Mouse (Mus musculus) natural killer cell, adult 2 months (primary cell): Measurements from ENCODE around the gene Igfbp5.

Experiments
- DNase-seq, 2 experiments: peaks; one replicate each; pipeline ENCODE4 v3.0.0; 2022; ENCODE audit warnings: low spot score in 2 of 2

The Igfbp5 gene

GRCm38 (mm10) chr1:72842666-72843459 lies 31.8 kb downstream of the Igfbp5 start:
- DNase-seq: no peak

GRCm38 (mm10) chr1:72839791-72840190 lies 34.9 kb downstream of the Igfbp5 start:
- no peak for DNase-seq

- DNase-seq: no peak
Observed at GRCm38 (mm10) chr1:72839356-72839755, 35.3 kb downstream of the Igfbp5 start.

- DNase-seq: no peak
Observed at GRCm38 (mm10) chr1:72833563-72833962, 41.1 kb downstream of the Igfbp5 start.

- DNase-seq: no peak
Observed at GRCm38 (mm10) chr1:72832715-72833153, 42.0 kb downstream of the Igfbp5 start.

- DNase-seq: no peak
Observed at GRCm38 (mm10) chr1:72830485-72830884, 44.2 kb downstream of the Igfbp5 start.

- no peak for DNase-seq
Observed at GRCm38 (mm10) chr1:72828843-72829242, 45.8 kb downstream of the Igfbp5 start.

GRCm38 (mm10) chr1:72827411-72828315 lies 47.0 kb downstream of the Igfbp5 start:
- no peak for DNase-seq

- DNase-seq: no peak
Observed at GRCm38 (mm10) chr1:72826931-72827330, 47.8 kb downstream of the Igfbp5 start.

- no peak for DNase-seq
Observed at GRCm38 (mm10) chr1:72826446-72826845, 48.2 kb downstream of the Igfbp5 start.

GRCm38 (mm10) chr1:72825921-72826320 lies 48.8 kb downstream of the Igfbp5 start:
- no peak for DNase-seq

GRCm38 (mm10) chr1:72825286-72825685 lies 49.4 kb downstream of the Igfbp5 start:
- no peak for DNase-seq

- DNase-seq: no peak
Observed at GRCm38 (mm10) chr1:72824707-72825101, 50.0 kb downstream of the Igfbp5 start.

GRCm38 (mm10) chr1:72823751-72824706 lies 50.7 kb downstream of the Igfbp5 start, which contains the start of gene Igfbp2:
Gene Igfbp2, plus strand, starts transcription at chr1:72824503.
- no peak for DNase-seq

- no peak for DNase-seq
Observed at GRCm38 (mm10) chr1:72822893-72823292, 51.8 kb downstream of the Igfbp5 start.

- no peak for DNase-seq
Observed at GRCm38 (mm10) chr1:72819995-72820394, 54.7 kb downstream of the Igfbp5 start.

GRCm38 (mm10) chr1:72815616-72816015 lies 59.1 kb downstream of the Igfbp5 start:
- DNase-seq: no peak

- DNase-seq: no peak
Observed at GRCm38 (mm10) chr1:72815184-72815583, 59.5 kb downstream of the Igfbp5 start.

- DNase-seq: no peak
Observed at GRCm38 (mm10) chr1:72813639-72814403, 60.9 kb downstream of the Igfbp5 start.

GRCm38 (mm10) chr1:72813089-72813638 lies 61.5 kb downstream of the Igfbp5 start:
- DNase-seq: no peak
